Mouse (Mus musculus) skeletal muscle tissue, adult 2 months (tissue): ENCODE measurements around the gene Srl.
"Not testable (repeated sequence)": the region's sequence is repeated elsewhere in the genome, so short reads cannot be mapped to it uniquely, and the experiment has no call there.

ENCODE experiments used
- DNase-seq: peaks from one replicate; pipeline ENCODE4 v3.0.0-alpha.2; 2012; ENCODE audit warnings: low read depth, low spot score

Srl gene

GRCm38 (mm10) chr16:4552829-4553550 is 11.4 kb upstream of the Srl start:
- no peak for DNase-seq

- DNase-seq, result no peak
Observed at GRCm38 (mm10) chr16:4551885-4552284, 10.3 kb upstream of the Srl start.

- peak; percentile 65 for DNase-seq
Observed at GRCm38 (mm10) chr16:4551056-4551455, 9.4 kb upstream of the Srl start.

GRCm38 (mm10) chr16:4548953-4549688 is 7.5 kb upstream of the Srl start:
- DNase-seq, result no peak

- no peak for DNase-seq
Observed at GRCm38 (mm10) chr16:4547611-4548010, 6.0 kb upstream of the Srl start.

- no peak for DNase-seq
Observed at GRCm38 (mm10) chr16:4546838-4547237, 5.2 kb upstream of the Srl start.

GRCm38 (mm10) chr16:4544845-4545244 is 3.2 kb upstream of the Srl start:
- no peak for DNase-seq

GRCm38 (mm10) chr16:4543266-4543665 is 1.6 kb upstream of the Srl start:
- DNase-seq, result no peak

GRCm38 (mm10) chr16:4542236-4542774 is 689 bp upstream of the Srl start:
- DNase-seq, result no peak

GRCm38 (mm10) chr16:4541033-4541432 is 583 bp downstream of the Srl start:
- DNase-seq, result no peak

- DNase-seq, result no peak
Observed at GRCm38 (mm10) chr16:4540064-4540775, 1.4 kb downstream of the Srl start.

- DNase-seq, result no peak
Observed at GRCm38 (mm10) chr16:4539521-4539920, 2.1 kb downstream of the Srl start.

- peak; percentile 73 for DNase-seq
Observed at GRCm38 (mm10) chr16:4537616-4538358, 3.8 kb downstream of the Srl start.

- not testable (repeated sequence) for DNase-seq
Observed at GRCm38 (mm10) chr16:4527373-4527772, 14.2 kb downstream of the Srl start.

- peak; percentile 57 for DNase-seq
Observed at GRCm38 (mm10) chr16:4523313-4524004, 18.2 kb downstream of the Srl start.

GRCm38 (mm10) chr16:4522879-4523278 is 18.7 kb downstream of the Srl start:
- DNase-seq, result peak; percentile 87

GRCm38 (mm10) chr16:4521735-4522530 is 19.7 kb downstream of the Srl start:
- DNase-seq, result peak; percentile 88

GRCm38 (mm10) chr16:4521074-4521667 is 20.4 kb downstream of the Srl start:
- peak; percentile 56 for DNase-seq

GRCm38 (mm10) chr16:4520673-4521072 is 20.9 kb downstream of the Srl start:
- DNase-seq, result no peak

- DNase-seq, result no peak
Observed at GRCm38 (mm10) chr16:4519825-4520224, 21.8 kb downstream of the Srl start.
